ENCODE assay signal across 8 mouse cellular contexts in genomic region chr11:116110131-116110530, GRCm38 (mm10). TPM values are rescaled to one million over a fixed set of nuclear protein-coding genes. Genes with fewer than 3 reads are reported as not detected.
DNase-seq lines count a peak whose midpoint lies in the region; ATAC-seq and TF ChIP-seq lines count a peak whose summit lies in the region.

No protein-coding gene starts in this region.

- peaks cover 53% of the 10 kb centered on the region for H3K27me3 ChIP-seq in embryonic facial prominence, embryonic 11.5 days (ENCODE audit: control insufficient read depth, insufficient read depth, low read length)
- peaks cover 21% of the 10 kb centered on the region for H3K27me3 ChIP-seq in heart, embryonic 11.5 days (ENCODE audit: control insufficient read depth, insufficient read depth, low read length)
- peaks cover 40% of the 10 kb centered on the region for H3K27me3 ChIP-seq in kidney, embryonic 14.5 days (ENCODE audit: control insufficient read depth, insufficient read depth, low read length)
- 0 out of 2 replicates have a peak, but pooled peaks cover 10% of the 10 kb centered on the region for H3K27me3 ChIP-seq in lung, postnatal 0 days (replicated peaks; ENCODE audit: insufficient read depth, low read length)
- no peaks in the 10 kb centered on the region for H3K27me3 ChIP-seq in stomach, postnatal 0 days (ENCODE audit: control insufficient read depth, insufficient read depth, low read length)

- H3K4me2 ChIP-seq in embryonic facial prominence, embryonic 11.5 days (ENCODE audit: low read depth, low read length): peak overlapping the region; percentile 49
- peak overlapping the region; percentile 87 for H3K4me2 ChIP-seq in heart, embryonic 11.5 days
- H3K4me2 ChIP-seq in kidney, embryonic 14.5 days (replicated peaks; ENCODE audit: low read depth, low read length): peak overlapping the region; percentile 59
- peak overlapping the region; percentile 65 for H3K4me2 ChIP-seq in lung, postnatal 0 days (replicated peaks; ENCODE audit: low read depth, low read length)
- peak overlapping the region; percentile 79 for H3K4me2 ChIP-seq in stomach, postnatal 0 days (replicated peaks; ENCODE audit: low read depth)

- H3K9ac ChIP-seq in embryonic facial prominence, embryonic 11.5 days (replicated peaks; ENCODE audit: low read length): peak overlapping the region; percentile 47; the same call in 1 of the 2 replicates
- H3K9ac ChIP-seq in heart, embryonic 11.5 days (ENCODE audit: low read depth, low read length): peak overlapping the region; percentile 84
- H3K9ac ChIP-seq in kidney, embryonic 14.5 days (ENCODE audit: low read depth, low read length): peak overlapping the region; percentile 56
- H3K9ac ChIP-seq in lung, postnatal 0 days (replicated peaks; ENCODE audit: low read depth): peak overlapping the region; percentile 50
- H3K9ac ChIP-seq in stomach, postnatal 0 days (ENCODE audit: low read length): peak overlapping the region; percentile 80

- DNase-seq in Muller cell, postnatal 12 days (ENCODE audit: inconsistent ontology term): peak; percentile 68
- DNase-seq in embryonic facial prominence, embryonic 11.5 days (ENCODE audit: low spot score): no peak
- DNase-seq in lung, postnatal 0 days (ENCODE audit: low spot score): peak; percentile 74
- DNase-seq in stomach, postnatal 0 days (ENCODE audit: low spot score): peak; percentile 68
- no peak for DNase-seq in cerebellum, adult 8-10 months
- no peak for DNase-seq in layer of hippocampus, adult 11-12 months (ENCODE audit: low spot score)

- peak overlapping the region; percentile 36 for H3K4me3 ChIP-seq in embryonic facial prominence, embryonic 11.5 days (ENCODE audit: low read depth, low read length)
- peak overlapping the region; percentile 71 for H3K4me3 ChIP-seq in heart, embryonic 11.5 days (ENCODE audit: low read depth, low read length)
- H3K4me3 ChIP-seq in kidney, embryonic 14.5 days (ENCODE audit: low read length): peak overlapping the region; percentile 47
- peak overlapping the region; percentile 57 for H3K4me3 ChIP-seq in lung, postnatal 0 days (ENCODE audit: low read depth, low read length)
- H3K4me3 ChIP-seq in stomach, postnatal 0 days (ENCODE audit: low read depth, low read length): peak overlapping the region; percentile 71

- H3K36me3 ChIP-seq in embryonic facial prominence, embryonic 11.5 days (replicated peaks; ENCODE audit: control insufficient read depth, insufficient read depth, low read depth, low read length): no peaks in the 10 kb centered on the region
- H3K36me3 ChIP-seq in heart, embryonic 11.5 days (ENCODE audit: control insufficient read depth, insufficient read depth, low read length): no peaks in the 10 kb centered on the region
- H3K36me3 ChIP-seq in kidney, embryonic 14.5 days (ENCODE audit: control insufficient read depth, insufficient read depth, low read length): no peaks in the 10 kb centered on the region
- 0 out of 2 replicates have a peak, but pooled peaks cover 6% of the 10 kb centered on the region for H3K36me3 ChIP-seq in lung, postnatal 0 days (ENCODE audit: insufficient read depth, low read length)
- 0 out of 2 replicates have a peak, but pooled peaks cover 2% of the 10 kb centered on the region for H3K36me3 ChIP-seq in stomach, postnatal 0 days (ENCODE audit: control insufficient read depth, insufficient read depth, low read length)

- no peak for ATAC-seq in embryonic facial prominence, embryonic 11.5 days (replicated peaks; ENCODE audit: insufficient number of reproducible peaks, low FRiP score, low TSS enrichment, low read depth)
- ATAC-seq in heart, embryonic 11.5 days (replicated peaks; ENCODE audit: insufficient number of reproducible peaks, low FRiP score, low TSS enrichment): peak; percentile 76
- peak; percentile 44 for ATAC-seq in kidney, embryonic 14.5 days (ENCODE audit: low FRiP score, low TSS enrichment)
- ATAC-seq in lung, postnatal 0 days: peak; percentile 85
- ATAC-seq in stomach, postnatal 0 days (ENCODE audit: low FRiP score, low TSS enrichment): peak; percentile 67

- no peak overlapping the region for H3K27ac ChIP-seq in embryonic facial prominence, embryonic 11.5 days (replicated peaks; ENCODE audit: low read depth, low read length)
- H3K27ac ChIP-seq in heart, embryonic 11.5 days (ENCODE audit: low read depth, low read length): peak overlapping the region; percentile 79
- H3K27ac ChIP-seq in kidney, embryonic 14.5 days (ENCODE audit: low read depth, low read length): no peak overlapping the region
- H3K27ac ChIP-seq in lung, postnatal 0 days (ENCODE audit: low read length): peak overlapping the region; percentile 58
- H3K27ac ChIP-seq in stomach, postnatal 0 days (replicated peaks): peak overlapping the region; percentile 86

- 3% methylated on average over 33 of the region's 35 CpGs for WGBS in embryonic facial prominence, embryonic 11.5 days
- 1% methylated on average over 35 of the region's 35 CpGs for WGBS in heart, embryonic 11.5 days (ENCODE audit: insufficient replicate concordance)
- under 1% methylated on average over 25 of the region's 35 CpGs for WGBS in kidney, embryonic 14.5 days
- 2% methylated on average over 23 of the region's 35 CpGs for WGBS in lung, postnatal 0 days
- under 1% methylated on average over 35 of the region's 35 CpGs for WGBS in stomach, postnatal 0 days

- no peaks in the 10 kb centered on the region for H3K9me3 ChIP-seq in embryonic facial prominence, embryonic 11.5 days (replicated peaks; ENCODE audit: control insufficient read depth, low read length)
- H3K9me3 ChIP-seq in heart, embryonic 11.5 days (replicated peaks; ENCODE audit: control insufficient read depth, low read length): no peaks in the 10 kb centered on the region
- no peaks in the 10 kb centered on the region for H3K9me3 ChIP-seq in kidney, embryonic 14.5 days (ENCODE audit: control insufficient read depth, low read length)
- no peaks in the 10 kb centered on the region for H3K9me3 ChIP-seq in lung, postnatal 0 days (ENCODE audit: low read length)
- H3K9me3 ChIP-seq in stomach, postnatal 0 days (ENCODE audit: control insufficient read depth, low read length): no peaks in the 10 kb centered on the region

- peaks cover 11% of the 10 kb centered on the region for H3K4me1 ChIP-seq in embryonic facial prominence, embryonic 11.5 days (ENCODE audit: control insufficient read depth, insufficient read depth, low read length)
- H3K4me1 ChIP-seq in heart, embryonic 11.5 days (ENCODE audit: control insufficient read depth, insufficient read depth, low read length): peaks cover 45% of the 10 kb centered on the region
- peaks cover 38% of the 10 kb centered on the region for H3K4me1 ChIP-seq in kidney, embryonic 14.5 days (ENCODE audit: control insufficient read depth, insufficient read depth, low read length)
- peaks cover 12% of the 10 kb centered on the region; the same call in 1 of the 2 replicates for H3K4me1 ChIP-seq in lung, postnatal 0 days (ENCODE audit: insufficient read depth, low read depth, low read length)
- H3K4me1 ChIP-seq in stomach, postnatal 0 days (replicated peaks; ENCODE audit: control insufficient read depth, insufficient read depth): peaks cover 18% of the 10 kb centered on the region

- TF ChIP-seq CTCF in lung, postnatal 0 days (IDR thresholded peaks at IDR 0.05): no peak
- TF ChIP-seq CTCF in stomach, postnatal 0 days (IDR thresholded peaks at IDR 0.05; ENCODE audit: low read depth): no peak

- no peak for TF ChIP-seq EP300 in lung, postnatal 0 days (IDR thresholded peaks at IDR 0.05)
- TF ChIP-seq EP300 in stomach, postnatal 0 days (optimal IDR thresholded peaks at IDR 0.05): no peak

RNA-seq across cellular contexts. Expression of gene Trim47, which starts 16.9 kb away (rescaled TPM):
- 3.4 and 4.5 TPM in 2 replicates for polyA plus RNA-seq in embryonic facial prominence, embryonic 11.5 days (2014; fragmentation: Nextera tagmentation; extraction: Ambion mirVana)
- polyA plus RNA-seq in heart, embryonic 11.5 days (2014; fragmentation: Nextera tagmentation; extraction: Ambion mirVana): 38.3 and 40.2 TPM in 2 replicates
- polyA plus RNA-seq in kidney, embryonic 14.5 days (2014; fragmentation: Nextera tagmentation; extraction: Ambion mirVana): 12.2 and 12.8 TPM in 2 replicates
- 26.3 and 28.8 TPM in 2 replicates for polyA plus RNA-seq in lung, postnatal 0 days (2015; fragmentation: Nextera tagmentation; extraction: Ambion mirVana)
- polyA plus RNA-seq in stomach, postnatal 0 days (2015; fragmentation: Nextera tagmentation; extraction: Ambion mirVana): 33.8 and 34.6 TPM in 2 replicates

RNA-seq across cellular contexts. Expression of gene Trim65, which starts 20.8 kb away (rescaled TPM):
- 1.2 and 1.8 TPM in 2 replicates for polyA plus RNA-seq in embryonic facial prominence, embryonic 11.5 days (2014; fragmentation: Nextera tagmentation; extraction: Ambion mirVana)
- 3.9 and 4.5 TPM in 2 replicates for polyA plus RNA-seq in heart, embryonic 11.5 days (2014; fragmentation: Nextera tagmentation; extraction: Ambion mirVana)
- 3.2 and 4.1 TPM in 2 replicates for polyA plus RNA-seq in kidney, embryonic 14.5 days (2014; fragmentation: Nextera tagmentation; extraction: Ambion mirVana)
- polyA plus RNA-seq in lung, postnatal 0 days (2015; fragmentation: Nextera tagmentation; extraction: Ambion mirVana): 3.9 TPM in 2 replicates
- polyA plus RNA-seq in stomach, postnatal 0 days (2015; fragmentation: Nextera tagmentation; extraction: Ambion mirVana): 3.3 and 4.1 TPM in 2 replicates

RNA-seq across cellular contexts. Expression of gene Wbp2, which starts 23.3 kb away (rescaled TPM):
- 47.0 and 49.6 TPM in 2 replicates for polyA plus RNA-seq in embryonic facial prominence, embryonic 11.5 days (2014; fragmentation: Nextera tagmentation; extraction: Ambion mirVana)
- 129 and 144 TPM in 2 replicates for polyA plus RNA-seq in heart, embryonic 11.5 days (2014; fragmentation: Nextera tagmentation; extraction: Ambion mirVana)
- 55.2 and 80.2 TPM in 2 replicates for polyA plus RNA-seq in kidney, embryonic 14.5 days (2014; fragmentation: Nextera tagmentation; extraction: Ambion mirVana)
- 84.8 and 108 TPM in 2 replicates for polyA plus RNA-seq in lung, postnatal 0 days (2015; fragmentation: Nextera tagmentation; extraction: Ambion mirVana)
- 71.0 and 89.6 TPM in 2 replicates for polyA plus RNA-seq in stomach, postnatal 0 days (2015; fragmentation: Nextera tagmentation; extraction: Ambion mirVana)

RNA-seq across cellular contexts. Expression of gene Mrpl38, which starts 28.5 kb away (rescaled TPM):
- 101 and 102 TPM in 2 replicates for polyA plus RNA-seq in embryonic facial prominence, embryonic 11.5 days (2014; fragmentation: Nextera tagmentation; extraction: Ambion mirVana)
- polyA plus RNA-seq in heart, embryonic 11.5 days (2014; fragmentation: Nextera tagmentation; extraction: Ambion mirVana): 109 and 116 TPM in 2 replicates
- 111 and 114 TPM in 2 replicates for polyA plus RNA-seq in kidney, embryonic 14.5 days (2014; fragmentation: Nextera tagmentation; extraction: Ambion mirVana)
- polyA plus RNA-seq in lung, postnatal 0 days (2015; fragmentation: Nextera tagmentation; extraction: Ambion mirVana): 44.1 and 45.9 TPM in 2 replicates
- polyA plus RNA-seq in stomach, postnatal 0 days (2015; fragmentation: Nextera tagmentation; extraction: Ambion mirVana): 49.5 and 50.2 TPM in 2 replicates

RNA-seq across cellular contexts. Expression of gene Unc13d, which starts 32.4 kb away (rescaled TPM):
- polyA plus RNA-seq in embryonic facial prominence, embryonic 11.5 days (2014; fragmentation: Nextera tagmentation; extraction: Ambion mirVana): 0.71 and 1.2 TPM in 2 replicates
- polyA plus RNA-seq in heart, embryonic 11.5 days (2014; fragmentation: Nextera tagmentation; extraction: Ambion mirVana): 2.3 and 2.6 TPM in 2 replicates
- 1.3 and 1.5 TPM in 2 replicates for polyA plus RNA-seq in kidney, embryonic 14.5 days (2014; fragmentation: Nextera tagmentation; extraction: Ambion mirVana)
- 14.9 and 25.3 TPM in 2 replicates for polyA plus RNA-seq in lung, postnatal 0 days (2015; fragmentation: Nextera tagmentation; extraction: Ambion mirVana)
- 2.3 and 2.8 TPM in 2 replicates for polyA plus RNA-seq in stomach, postnatal 0 days (2015; fragmentation: Nextera tagmentation; extraction: Ambion mirVana)

Comparison
In these comparisons a context has a peak if more than half of its experiments do, and no peak if none do; other contexts are left out.
1. DNase-seq: peak in Muller cell, postnatal 12 days (single experiment), lung, postnatal 0 days (single experiment) and stomach, postnatal 0 days (single experiment); none in embryonic facial prominence, embryonic 11.5 days (single experiment), cerebellum, adult 8-10 months (single experiment) and layer of hippocampus, adult 11-12 months (single experiment).
2. H3K27ac ChIP-seq: peak in heart, embryonic 11.5 days (single experiment), lung, postnatal 0 days (single experiment) and stomach, postnatal 0 days (single experiment); none in embryonic facial prominence, embryonic 11.5 days (single experiment) and kidney, embryonic 14.5 days (single experiment).
3. Peak in every context shown above with its lines, with median percentiles within 50 percentile points of each other: H3K4me2 ChIP-seq, H3K4me3 ChIP-seq and H3K9ac ChIP-seq.